Comparison of ENCODE assay signal across 33 mouse cellular contexts in the genomic region with DNA sequence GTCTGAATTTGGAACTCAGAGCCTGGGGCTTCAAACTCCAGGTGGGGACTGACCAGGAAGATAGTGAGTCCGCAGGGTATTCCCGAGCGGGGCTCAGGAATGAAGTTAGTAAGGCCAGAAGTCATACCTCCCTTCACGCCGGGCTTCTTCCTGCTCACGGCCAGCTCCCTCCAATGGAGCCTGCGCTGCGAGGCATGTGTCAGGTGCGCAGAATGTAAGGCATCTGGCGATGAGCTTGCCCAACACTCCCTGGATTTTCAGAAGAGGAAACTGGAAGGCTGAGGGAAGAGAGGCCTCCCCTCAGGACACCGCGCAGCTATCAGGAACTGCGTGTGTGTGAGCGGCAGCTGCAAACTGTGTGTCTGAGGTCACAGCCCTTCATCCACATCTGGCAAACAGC. TPM values are rescaled to one million over a fixed set of nuclear protein-coding genes. Genes with fewer than 3 reads are reported as not detected.
A peak's percentile ranks its signal among the peaks of the same experiment; 100 is the strongest.
DNase-seq lines count a peak whose midpoint lies in the region; ATAC-seq and TF ChIP-seq lines count a peak whose summit lies in the region.
"Had no signal": no experiment of that assay in that cellular context is flagged by ENCODE, and none has a peak within 500 bp of the region (broad histone marks: within the 10 kb centered on the region; RNA-seq: fewer than 3 reads in every experiment).

No protein-coding gene starts in this region.

- no peak for TF ChIP-seq POLR2A in ES-Bruce4 (IDR thresholded peaks at IDR 0.05; ENCODE audit: insufficient read depth, low read length)
- no peak for TF ChIP-seq POLR2A in limb, embryonic 14.5 days (IDR thresholded peaks at IDR 0.05; ENCODE audit: borderline replicate concordance, extremely low read depth, insufficient read depth, insufficient read length)

- no peak overlapping the region for H3K27ac ChIP-seq in ES-Bruce4 (ENCODE audit: insufficient read depth, low read length)
- no peak overlapping the region for H3K27ac ChIP-seq in embryonic facial prominence, embryonic 11.5 days (replicated peaks; ENCODE audit: low read depth, low read length)
- no peak overlapping the region for H3K27ac ChIP-seq in limb, embryonic 14.5 days (replicated peaks; ENCODE audit: low read depth, low read length)
- H3K27ac ChIP-seq: embryonic facial prominence, embryonic 15.5 days; gastrocnemius, adult 2 months; heart, adult 2 months; hindbrain, embryonic 10.5 days; hindbrain, postnatal 0 days; layer of hippocampus, adult 2 months; left cerebral cortex, adult 2 months; limb, embryonic 15.5 days; liver, embryonic 13.5 days; macrophage had no signal

- no peaks in the 10 kb centered on the region for H3K9me3 ChIP-seq in ES-Bruce4 (replicated peaks; ENCODE audit: control insufficient read depth, insufficient read depth, low read length, poor library complexity, severe bottlenecking)
- no peaks in the 10 kb centered on the region for H3K9me3 ChIP-seq in embryonic facial prominence, embryonic 11.5 days (replicated peaks; ENCODE audit: control insufficient read depth, low read length)
- H3K9me3 ChIP-seq in limb, embryonic 14.5 days (ENCODE audit: control insufficient read depth, low read length), result no peaks in the 10 kb centered on the region
- H3K9me3 ChIP-seq: embryonic facial prominence, embryonic 15.5 days; hindbrain, embryonic 10.5 days; limb, embryonic 15.5 days; liver, embryonic 13.5 days had no signal

- H3K4me3 ChIP-seq in ES-Bruce4 (ENCODE audit: low read depth, low read length), result peak overlapping the region; percentile 3; the same call in 1 of the 2 replicates
- H3K4me3 ChIP-seq in embryonic facial prominence, embryonic 11.5 days (ENCODE audit: low read depth, low read length), result no peak overlapping the region
- H3K4me3 ChIP-seq in limb, embryonic 14.5 days (replicated peaks; ENCODE audit: low read length), result no peak overlapping the region
- H3K4me3 ChIP-seq: embryonic facial prominence, embryonic 15.5 days; gastrocnemius, adult 2 months; heart, adult 2 months; hindbrain, embryonic 10.5 days; layer of hippocampus, adult 2 months; left cerebral cortex, adult 2 months; limb, embryonic 15.5 days; liver, embryonic 13.5 days had no signal

- H3K9ac ChIP-seq in ES-Bruce4 (ENCODE audit: low read depth, poor library complexity, severe bottlenecking), result peak overlapping the region; percentile 17; the same call in 1 of the 2 replicates
- no peak overlapping the region for H3K9ac ChIP-seq in embryonic facial prominence, embryonic 11.5 days (replicated peaks; ENCODE audit: low read length)
- no peak overlapping the region for H3K9ac ChIP-seq in limb, embryonic 14.5 days (ENCODE audit: low read depth, low read length, severe bottlenecking)
- H3K9ac ChIP-seq: embryonic facial prominence, embryonic 15.5 days; limb, embryonic 15.5 days; liver, embryonic 13.5 days had no signal

- H3K27me3 ChIP-seq in ES-Bruce4 (ENCODE audit: control insufficient read depth, insufficient read depth, low read length, poor library complexity, severe bottlenecking), result no peaks in the 10 kb centered on the region
- H3K27me3 ChIP-seq in embryonic facial prominence, embryonic 11.5 days (ENCODE audit: control insufficient read depth, insufficient read depth, low read length), result no peaks in the 10 kb centered on the region
- no peaks in the 10 kb centered on the region for H3K27me3 ChIP-seq in limb, embryonic 14.5 days (ENCODE audit: control insufficient read depth, insufficient read depth, low read length)
- H3K27me3 ChIP-seq: embryonic facial prominence, embryonic 15.5 days; limb, embryonic 15.5 days; liver, embryonic 13.5 days; Patski had no signal

- peak; percentile 42 for DNase-seq in embryo, embryonic 11 days
- no peak for DNase-seq in embryo, embryonic 10.5 days (ENCODE audit: low spot score)
- DNase-seq in embryonic facial prominence, embryonic 11.5 days (ENCODE audit: low spot score), result peak; percentile 28
- DNase-seq in limb, embryonic 14.5 days (ENCODE audit: low spot score), result no peak
- DNase-seq in lung, postnatal 25 days (ENCODE audit: low spot score), result no peak
- DNase-seq in kidney, postnatal 10 days, result no peak
- DNase-seq: adrenal gland, postnatal 25 days; cerebellum, adult 18-20 months; cerebellum, postnatal 10 days; gastrocnemius, adult 2 months; heart, adult 2 months; heart, postnatal 14 days; kidney, adult 11 months; kidney, postnatal 36 days; liver, embryonic 13.5 days; lung, adult 18-20 months; midbrain, embryonic 14.5 days; right cerebral cortex, adult 18-20 months; thymus, adult 2 months; thymus, postnatal 36 days had no signal

- TF ChIP-seq CTCF in ES-Bruce4 (IDR thresholded peaks at IDR 0.05; ENCODE audit: low read depth, low read length), result no peak

- peaks cover 7% of the 10 kb centered on the region for H3K4me1 ChIP-seq in ES-Bruce4 (ENCODE audit: control insufficient read depth, insufficient read depth, low read length)
- H3K4me1 ChIP-seq in embryonic facial prominence, embryonic 11.5 days (ENCODE audit: control insufficient read depth, insufficient read depth, low read length), result no peaks in the 10 kb centered on the region
- H3K4me1 ChIP-seq in limb, embryonic 14.5 days (ENCODE audit: control insufficient read depth, insufficient read depth, low read length), result no peaks in the 10 kb centered on the region
- H3K4me1 ChIP-seq: embryonic facial prominence, embryonic 15.5 days had no signal

- no peaks in the 10 kb centered on the region for H3K36me3 ChIP-seq in ES-Bruce4 (ENCODE audit: control insufficient read depth, insufficient read depth, low read length, poor library complexity, severe bottlenecking)
- no peaks in the 10 kb centered on the region for H3K36me3 ChIP-seq in embryonic facial prominence, embryonic 11.5 days (replicated peaks; ENCODE audit: control insufficient read depth, insufficient read depth, low read depth, low read length)
- no peaks in the 10 kb centered on the region for H3K36me3 ChIP-seq in limb, embryonic 14.5 days (ENCODE audit: control insufficient read depth, insufficient read depth, low read length)
- H3K36me3 ChIP-seq: embryonic facial prominence, embryonic 15.5 days; hindbrain, embryonic 10.5 days; limb, embryonic 15.5 days; liver, embryonic 13.5 days had no signal

- TF ChIP-seq EP300 in ES-Bruce4 (IDR thresholded peaks at IDR 0.05; ENCODE audit: insufficient read depth, low read depth, low read length), result no peak

- no peak for ATAC-seq in embryonic facial prominence, embryonic 11.5 days (replicated peaks; ENCODE audit: insufficient number of reproducible peaks, low FRiP score, low TSS enrichment, low read depth)
- peak; percentile 47; the same call in 1 of the 2 replicates for ATAC-seq in limb, embryonic 14.5 days (ENCODE audit: low FRiP score, low read depth)
- ATAC-seq: hindbrain, postnatal 0 days; lung, postnatal 0 days; Patski had no signal

- 47% methylated on average over 14 of the region's 14 CpGs for WGBS in embryonic facial prominence, embryonic 11.5 days
- WGBS in limb, embryonic 14.5 days, result 47% methylated on average over 14 of the region's 14 CpGs

- H3K4me2 ChIP-seq in embryonic facial prominence, embryonic 11.5 days (ENCODE audit: low read depth, low read length), result no peak overlapping the region
- no peak overlapping the region for H3K4me2 ChIP-seq in limb, embryonic 14.5 days (replicated peaks; ENCODE audit: low read depth, low read length, severe bottlenecking)
- H3K4me2 ChIP-seq: embryonic facial prominence, embryonic 15.5 days; limb, embryonic 15.5 days; liver, embryonic 13.5 days had no signal

RNA-seq across cellular contexts. Expression of gene Fam209, which starts 29.8 kb away (rescaled TPM):
- polyA plus RNA-seq in ES-Bruce4 (2011; ENCODE audit: insufficient read depth, insufficient read length, low read depth, missing spikeins), result 0.88 and 0.97 TPM in 2 replicates
- 0.32 and 0.63 TPM in 2 replicates for polyA plus RNA-seq in embryonic facial prominence, embryonic 11.5 days (2014; fragmentation: Nextera tagmentation; extraction: Ambion mirVana)
- polyA plus RNA-seq in limb, embryonic 14.5 days (2012; rRNA removed), result 0.15 and 0.16 TPM in 2 replicates
- polyA plus RNA-seq in limb, embryonic 14.5 days (2014; fragmentation: Nextera tagmentation; extraction: Ambion mirVana), result 0.66 TPM in 1 of 2 replicates, not detected in the other
- polyA plus RNA-seq: heart, adult 2 months; heart, embryonic 14.5 days; hindbrain, embryonic 10.5 days; kidney, embryonic 14.5 days; liver, embryonic 13.5 days had no signal

RNA-seq across cellular contexts. Expression of gene Gcnt7, which starts 43.8 kb away (rescaled TPM):
- not detected in 2 replicates for polyA plus RNA-seq in ES-Bruce4 (2011; ENCODE audit: insufficient read depth, insufficient read length, low read depth, missing spikeins)
- polyA plus RNA-seq in embryonic facial prominence, embryonic 11.5 days (2014; fragmentation: Nextera tagmentation; extraction: Ambion mirVana), result 0.22 and 0.49 TPM in 2 replicates
- 0.03 TPM in 1 of 2 replicates, not detected in the other for polyA plus RNA-seq in limb, embryonic 14.5 days (2012; rRNA removed)
- 0.66 and 1.1 TPM in 2 replicates for polyA plus RNA-seq in limb, embryonic 14.5 days (2014; fragmentation: Nextera tagmentation; extraction: Ambion mirVana)
- polyA plus RNA-seq: heart, adult 2 months; macrophage; spleen, adult 2 months; thymus, adult 2 months had no signal

RNA-seq across cellular contexts. Expression of gene Tfap2c, which starts 47.2 kb away (rescaled TPM):
- polyA plus RNA-seq in ES-Bruce4 (2011; ENCODE audit: insufficient read depth, insufficient read length, low read depth, missing spikeins), result 107 TPM in 2 replicates
- polyA plus RNA-seq in embryonic facial prominence, embryonic 11.5 days (2014; fragmentation: Nextera tagmentation; extraction: Ambion mirVana), result 16.5 and 17.9 TPM in 2 replicates
- polyA plus RNA-seq in limb, embryonic 14.5 days (2012; rRNA removed), result 6.1 and 7.7 TPM in 2 replicates
- polyA plus RNA-seq in limb, embryonic 14.5 days (2014; fragmentation: Nextera tagmentation; extraction: Ambion mirVana), result 9.9 and 10.0 TPM in 2 replicates
- polyA plus RNA-seq: heart, adult 2 months; heart, embryonic 14.5 days; liver, embryonic 13.5 days; lung, postnatal 0 days; macrophage; spleen, adult 2 months had no signal

Comparison
In these comparisons a context has a peak if more than half of its experiments do, and no peak if none do; other contexts are left out.
1. DNase-seq: peak in embryo, embryonic 11 days (single experiment) and embryonic facial prominence, embryonic 11.5 days (single experiment); none in embryo, embryonic 10.5 days (single experiment), limb, embryonic 14.5 days (single experiment), lung, postnatal 25 days (single experiment) and kidney, postnatal 10 days (single experiment).